Mouse (Mus musculus): ENCODE results near the gene Gab1. TPM values are rescaled to one million over a fixed set of nuclear protein-coding genes. Genes with fewer than 3 reads are reported as not detected.

Gab1 gene
- polyA plus RNA-seq, 1 experiment from 2014 or later, result 15.5 TPM

- Histone ChIP-seq H3K4me3 (replicated peaks) (no peak overlapping the region), H3K4me1 (peaks cover 41% of the 10 kb centered on the region), H3K9ac (no peak overlapping the region), H3K4me2 (no peak overlapping the region), H3K9me3 (no peaks in the 10 kb centered on the region), H3K27me3 (replicated peaks) (no peaks in the 10 kb centered on the region), H3K36me3 (no peaks in the 10 kb centered on the region), H3K27ac (peak overlapping the region; percentile 40; the same call in 1 of the 2 replicates)
- WGBS, result 53% methylated on average over 6 of the region's 6 CpGs
- peak; percentile 49; the same call in 1 of the 2 replicates for ATAC-seq (ENCODE audit: insufficient read depth, low FRiP score, low read depth)
These were observed 61.3 kb downstream of the Gab1 start for GRCm38 (mm10) chr8:80818978-80819377.

DNA sequence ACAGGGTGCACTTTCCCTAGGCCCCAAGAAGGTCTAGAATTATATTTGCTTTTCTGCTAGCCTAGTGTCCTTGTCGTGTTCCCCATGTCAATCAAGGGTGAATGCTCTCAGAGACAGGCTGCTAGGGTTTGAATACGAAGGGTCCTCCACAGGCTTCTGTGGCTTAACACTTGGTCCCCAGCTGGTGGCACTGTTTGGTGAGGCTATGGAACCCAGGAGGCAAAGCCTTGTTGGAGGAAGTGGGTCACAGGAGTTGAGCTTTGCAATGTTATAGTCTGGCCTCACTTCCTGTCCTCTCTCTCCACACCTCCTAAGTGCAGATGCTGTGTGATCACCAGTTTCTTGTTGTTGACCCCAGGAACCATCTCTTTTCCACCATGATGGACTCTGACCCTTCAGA, 63.3 kb downstream of the Gab1 start:
- H3K27me3 ChIP-seq (replicated peaks), result no peaks in the 10 kb centered on the region
- WGBS, result 78% methylated on average over 2 of the region's 2 CpGs
- no peak overlapping the region for H3K27ac ChIP-seq
- no peak for ATAC-seq (ENCODE audit: insufficient read depth, low FRiP score, low read depth)
- no peak overlapping the region for H3K9ac ChIP-seq
- H3K9me3 ChIP-seq, result no peaks in the 10 kb centered on the region
- H3K4me2 ChIP-seq, result no peak overlapping the region
- H3K4me1 ChIP-seq, result peaks cover 41% of the 10 kb centered on the region
- H3K36me3 ChIP-seq, result no peaks in the 10 kb centered on the region
- no peak overlapping the region for H3K4me3 ChIP-seq (replicated peaks)

GRCm38 (mm10) chr8:80815179-80815578, 65.1 kb downstream of the Gab1 start:
- peaks cover 33% of the 10 kb centered on the region for H3K4me1 ChIP-seq
- no peak overlapping the region for H3K4me2 ChIP-seq
- H3K36me3 ChIP-seq, result no peaks in the 10 kb centered on the region
- no peaks in the 10 kb centered on the region for H3K27me3 ChIP-seq (replicated peaks)
- no peaks in the 10 kb centered on the region for H3K9me3 ChIP-seq
- WGBS, result 33% methylated on average over 6 of the region's 6 CpGs
- ATAC-seq (ENCODE audit: insufficient read depth, low FRiP score, low read depth), result no peak
- no peak overlapping the region for H3K9ac ChIP-seq
- peak overlapping the region; percentile 64 for H3K27ac ChIP-seq
- no peak overlapping the region for H3K4me3 ChIP-seq (replicated peaks)

DNA sequence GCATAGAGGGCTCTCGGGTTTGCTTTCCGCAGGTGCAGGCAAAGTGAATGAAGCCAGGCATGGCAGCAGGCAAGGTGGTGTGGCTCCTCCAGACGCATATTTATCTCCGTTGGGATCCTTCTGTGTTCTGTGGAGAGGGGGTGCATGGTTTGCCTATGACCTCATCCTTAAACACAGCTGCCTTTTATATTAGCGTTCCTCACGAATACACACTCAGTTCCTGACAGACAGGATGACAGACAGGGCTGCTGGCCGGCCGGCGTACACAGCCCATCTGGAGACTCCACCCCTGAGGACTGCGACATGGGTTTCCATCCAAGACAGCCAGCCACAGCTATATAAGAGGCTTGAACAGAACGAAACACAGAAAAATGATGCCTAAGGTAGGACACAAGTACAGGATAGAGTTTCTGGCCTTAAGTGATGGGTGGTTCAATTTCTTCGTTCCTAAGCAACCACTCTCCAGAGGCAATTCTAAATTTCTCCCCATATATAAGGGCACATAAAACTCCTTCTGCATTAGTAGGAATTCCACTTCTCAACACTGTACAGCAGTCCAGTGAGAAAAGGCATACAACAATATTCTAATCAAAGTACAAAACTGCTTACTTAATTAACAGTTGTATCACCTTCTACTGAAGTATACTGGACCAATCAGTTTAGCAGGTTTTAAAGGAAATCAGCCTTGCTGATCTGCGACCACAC, 66.1 kb downstream of the Gab1 start:
- Histone ChIP-seq H3K4me2 (peak overlapping the region; percentile 5; the same call in 1 of the 2 replicates), H3K27ac (peak overlapping the region; percentile 64; the same call in 1 of the 2 replicates), H3K4me1 (peaks cover 30% of the 10 kb centered on the region), H3K9ac (no peak overlapping the region), H3K36me3 (no peaks in the 10 kb centered on the region), H3K4me3 (replicated peaks) (no peak overlapping the region), H3K9me3 (no peaks in the 10 kb centered on the region), H3K27me3 (replicated peaks) (no peaks in the 10 kb centered on the region)
- peak; percentile 57; the same call in 1 of the 2 replicates for ATAC-seq (ENCODE audit: insufficient read depth, low FRiP score, low read depth)
- WGBS, result 32% methylated on average over 13 of the region's 13 CpGs

- ATAC-seq (ENCODE audit: insufficient read depth, low FRiP score, low read depth), result no peak
- H3K4me3 ChIP-seq (replicated peaks), result no peak overlapping the region
- H3K36me3 ChIP-seq, result no peaks in the 10 kb centered on the region
- no peaks in the 10 kb centered on the region for H3K9me3 ChIP-seq
- no peaks in the 10 kb centered on the region for H3K27me3 ChIP-seq (replicated peaks)
- no peak overlapping the region for H3K4me2 ChIP-seq
- no peak overlapping the region for H3K27ac ChIP-seq
- no peak overlapping the region for H3K9ac ChIP-seq
- WGBS, result 77% methylated on average over 5 of the region's 5 CpGs
- peaks cover 23% of the 10 kb centered on the region for H3K4me1 ChIP-seq
These were observed 66.9 kb downstream of the Gab1 start for GRCm38 (mm10) chr8:80813439-80813838.

DNA sequence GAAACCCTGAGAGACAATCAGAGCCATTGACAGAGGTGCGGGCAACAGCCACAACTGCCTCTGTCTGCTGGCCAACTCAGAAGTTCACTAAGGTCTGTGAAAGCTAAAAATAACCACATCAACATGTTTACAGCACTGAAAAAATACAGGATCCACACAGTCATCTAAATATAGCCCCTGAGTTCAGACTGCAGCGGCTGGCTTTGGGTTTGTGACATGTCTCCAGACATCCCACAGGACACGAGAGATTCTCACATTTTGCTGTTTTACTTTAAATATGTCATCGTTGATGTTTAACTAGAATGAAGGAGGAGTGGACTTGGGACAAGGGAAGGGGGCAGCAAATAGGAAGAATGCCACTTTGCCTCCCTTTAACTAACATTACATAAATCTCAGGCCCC, 68.7 kb downstream of the Gab1 start:
- Histone ChIP-seq H3K27me3 (replicated peaks) (no peaks in the 10 kb centered on the region), H3K4me2 (no peak overlapping the region), H3K27ac (0 out of 2 replicates have a peak overlapping the region, but pooled peaks have one; percentile 12), H3K4me1 (peaks cover 24% of the 10 kb centered on the region), H3K4me3 (replicated peaks) (no peak overlapping the region), H3K9me3 (no peaks in the 10 kb centered on the region), H3K9ac (no peak overlapping the region), H3K36me3 (no peaks in the 10 kb centered on the region)
- WGBS, result 42% methylated on average over 4 of the region's 4 CpGs
- no peak for ATAC-seq (ENCODE audit: insufficient read depth, low FRiP score, low read depth)

GRCm38 (mm10) chr8:80810916-80811315, 69.4 kb downstream of the Gab1 start:
- H3K27me3 ChIP-seq (replicated peaks), result no peaks in the 10 kb centered on the region
- no peak overlapping the region for H3K4me3 ChIP-seq (replicated peaks)
- H3K9me3 ChIP-seq, result no peaks in the 10 kb centered on the region
- H3K4me1 ChIP-seq, result peaks cover 24% of the 10 kb centered on the region
- 56% methylated on average over 4 of the region's 4 CpGs for WGBS
- H3K4me2 ChIP-seq, result no peak overlapping the region
- H3K27ac ChIP-seq, result 0 out of 2 replicates have a peak overlapping the region, but pooled peaks have one; percentile 12
- no peak overlapping the region for H3K9ac ChIP-seq
- no peaks in the 10 kb centered on the region for H3K36me3 ChIP-seq
- no peak for ATAC-seq (ENCODE audit: insufficient read depth, low FRiP score, low read depth)

- no peak for ATAC-seq (ENCODE audit: insufficient read depth, low FRiP score, low read depth)
- H3K36me3 ChIP-seq, result no peaks in the 10 kb centered on the region
- no peaks in the 10 kb centered on the region for H3K27me3 ChIP-seq (replicated peaks)
- 0 out of 2 replicates have a peak overlapping the region, but pooled peaks have one; percentile 12 for H3K27ac ChIP-seq
- H3K9ac ChIP-seq, result no peak overlapping the region
- WGBS, result 84% methylated on average over 5 of the region's 5 CpGs
- no peaks in the 10 kb centered on the region for H3K9me3 ChIP-seq
- no peak overlapping the region for H3K4me2 ChIP-seq
- no peak overlapping the region for H3K4me3 ChIP-seq (replicated peaks)
- H3K4me1 ChIP-seq, result peaks cover 23% of the 10 kb centered on the region
These were observed 69.9 kb downstream of the Gab1 start for GRCm38 (mm10) chr8:80810442-80810841.

- ATAC-seq (ENCODE audit: insufficient read depth, low FRiP score, low read depth), result no peak
- Histone ChIP-seq H3K4me1 (peaks cover 15% of the 10 kb centered on the region), H3K27ac (peak overlapping the region; percentile 61; the same call in 1 of the 2 replicates), H3K36me3 (no peaks in the 10 kb centered on the region), H3K4me2 (no peak overlapping the region), H3K9me3 (no peaks in the 10 kb centered on the region), H3K27me3 (replicated peaks) (no peaks in the 10 kb centered on the region), H3K4me3 (replicated peaks) (no peak overlapping the region), H3K9ac (no peak overlapping the region)
- 39% methylated on average over 13 of the region's 13 CpGs for WGBS
These were observed 72.4 kb downstream of the Gab1 start for GRCm38 (mm10) chr8:80807807-80808505.

- ATAC-seq (ENCODE audit: insufficient read depth, low FRiP score, low read depth), result no peak
- no peak overlapping the region for H3K27ac ChIP-seq
- no peak overlapping the region for H3K9ac ChIP-seq
- peaks cover 10% of the 10 kb centered on the region; the same call in 1 of the 2 replicates for H3K4me1 ChIP-seq
- H3K36me3 ChIP-seq, result 0 out of 2 replicates have a peak, but pooled peaks cover 3% of the 10 kb centered on the region
- WGBS, result 53% methylated on average over 4 of the region's 4 CpGs
- H3K27me3 ChIP-seq (replicated peaks), result no peaks in the 10 kb centered on the region
- no peak overlapping the region for H3K4me2 ChIP-seq
- no peak overlapping the region for H3K4me3 ChIP-seq (replicated peaks)
- H3K9me3 ChIP-seq, result no peaks in the 10 kb centered on the region
These were observed 76.2 kb downstream of the Gab1 start for GRCm38 (mm10) chr8:80804066-80804619.

DNA sequence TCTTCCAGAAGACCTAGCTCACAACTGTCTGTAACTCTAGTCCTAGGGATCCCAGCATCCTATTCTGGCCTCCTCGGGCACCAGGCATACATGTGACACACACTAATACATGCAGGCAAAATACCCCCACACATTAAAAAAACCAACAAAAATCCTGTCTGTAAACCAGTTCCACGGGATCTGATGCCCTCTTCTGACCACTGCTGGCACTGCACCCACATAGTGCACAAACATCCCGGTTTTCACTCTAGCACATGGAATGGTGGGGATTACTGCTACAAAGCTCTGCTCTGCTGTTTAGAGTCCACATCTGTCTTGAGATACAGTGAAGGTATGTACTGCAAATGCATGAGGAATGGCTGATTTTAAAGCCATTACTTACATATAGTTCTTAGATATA, 81.5 kb downstream of the Gab1 start:
- Histone ChIP-seq H3K27ac (no peak overlapping the region), H3K9ac (no peak overlapping the region), H3K4me2 (no peak overlapping the region), H3K4me1 (0 out of 2 replicates have a peak, but pooled peaks cover 4% of the 10 kb centered on the region), H3K27me3 (replicated peaks) (no peaks in the 10 kb centered on the region), H3K4me3 (replicated peaks) (no peak overlapping the region), H3K9me3 (no peaks in the 10 kb centered on the region), H3K36me3 (0 out of 2 replicates have a peak, but pooled peaks cover 3% of the 10 kb centered on the region)
- ATAC-seq (ENCODE audit: insufficient read depth, low FRiP score, low read depth), result no peak
- WGBS, result 97% methylated on average over 3 of the region's 3 CpGs

Measured in stomach, embryonic 15.5 days (tissue).